Mouse (Mus musculus) heart, adult 2 months (tissue): ENCODE results near the gene Pde4b.

Experiments
- CTCF ChIP-seq: fragments of 200-600 bp; IDR thresholded peaks from 2 replicates; pipeline ENCODE4 v1.8.1; 2022; ENCODE audit warnings: antibody characterized with exemption, mild to moderate bottlenecking, moderate library complexity
- EP300 ChIP-seq: fragments of 200-500 bp; IDR thresholded peaks from 2 replicates; pipeline ENCODE4 v1.6.1; 2011; ENCODE audit warnings: low read depth, low read length, control low read depth; ENCODE audit not compliant: insufficient read depth
- POLR2A ChIP-seq: fragments of 200-500 bp; IDR thresholded peaks from 2 replicates; pipeline ENCODE4 v1.6.1; 2011; ENCODE audit warnings: mild to moderate bottlenecking, low read depth, low read length, control low read depth; ENCODE audit not compliant: insufficient read depth

DNA sequence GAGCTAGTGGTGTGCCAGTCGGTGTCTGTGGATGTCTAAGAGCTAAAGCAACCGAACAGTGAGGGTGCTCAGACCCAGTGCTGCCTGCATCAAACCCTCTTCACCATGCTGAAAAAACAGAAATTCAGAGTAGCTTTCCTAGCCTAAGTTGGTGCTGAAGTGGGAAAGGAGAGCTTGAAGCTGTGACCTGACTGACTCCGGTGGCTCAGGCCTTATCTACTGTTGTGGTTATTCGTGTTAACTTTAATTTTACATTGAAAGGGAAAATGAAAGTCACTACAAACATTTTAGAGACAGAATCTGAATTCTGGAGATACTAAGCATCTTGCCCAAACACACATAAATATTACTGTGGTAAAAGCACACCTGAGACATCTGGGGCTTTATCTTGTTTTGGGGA is 542.3 kb downstream of the Pde4b start:
- TF ChIP-seq POLR2A (no peak), CTCF (no peak), EP300 (no peak)
